Mouse (Mus musculus) left cerebral cortex, adult 2 months (tissue): ENCODE data around the gene Cdkl4. TPM values are rescaled to one million over a fixed set of nuclear protein-coding genes. Genes with fewer than 3 reads are reported as not detected.
A peak's percentile ranks its signal among the peaks of the same experiment; 100 is the strongest.

ENCODE experiments used
- DNase-seq, 2 experiments: peaks; one replicate each; pipeline ENCODE4 v3.0.0; 2021 to 2022; ENCODE audit warnings: low spot score in 2 of 2, mixed read lengths in 1 of 2; ENCODE audit errors: extremely low spot score in 1 of 2
- H3K27ac ChIP-seq: fragments of 200-600 bp; 2 replicates; pipeline ENCODE4 v1.8.1; 2022
- H3K4me3 ChIP-seq: fragments of 200-600 bp; 2 replicates; pipeline ENCODE4 v1.8.1; 2022
- CTCF ChIP-seq: fragments of 200-600 bp; IDR thresholded peaks from 2 replicates; pipeline ENCODE4 v1.8.1; 2022; ENCODE audit warnings: antibody characterized with exemption, mild to moderate bottlenecking, moderate library complexity
- intact Hi-C: fragments of 180-260 bp; cut with DNase I; formaldehyde crosslinking; loops from one replicate; pipeline ENCODE4 v1.15.1; 2025
- total RNA-seq, 2 experiments: library from RNA; stranded (reverse); gene quantifications; 2 replicates each; pipeline ENCODE4 v1.2.3; 2021

Cdkl4 gene
- total RNA-seq, 2 experiments from 2014 or later: 17.9 to 18.9 TPM

- intact Hi-C loops: no loop called here
- TF ChIP-seq CTCF: no peak
- DNase-seq: no peak
- no peak overlapping the region for H3K27ac ChIP-seq
- no peak overlapping the region for H3K4me3 ChIP-seq
These were observed 67.8 kb downstream of the Cdkl4 start for GRCm38 (mm10) chr17:80509494-80510458.

GRCm38 (mm10) chr17:80505766-80506165, 71.8 kb downstream of the Cdkl4 start:
- Histone ChIP-seq H3K4me3 (no peak overlapping the region), H3K27ac (no peak overlapping the region)
- DNase-seq: no peak
- no peak for TF ChIP-seq CTCF
- intact Hi-C loops: no loop called here

GRCm38 (mm10) chr17:80505342-80505741, 72.3 kb downstream of the Cdkl4 start:
- TF ChIP-seq CTCF: no peak
- intact Hi-C loops: no loop called here

GRCm38 (mm10) chr17:80501805-80502172, 75.8 kb downstream of the Cdkl4 start:
- Histone ChIP-seq H3K4me3 (no peak overlapping the region), H3K27ac (no peak overlapping the region)
- no peak for TF ChIP-seq CTCF
- intact Hi-C loops: no loop called here
- DNase-seq: no peak

More at GRCm38 (mm10) chr17:80505342-80505741, 72.3 kb downstream of the Cdkl4 start:
- H3K4me3 ChIP-seq: no peak overlapping the region
- no peak overlapping the region for H3K27ac ChIP-seq
- no peak for DNase-seq

- no peak for TF ChIP-seq CTCF
- no peak overlapping the region for H3K4me3 ChIP-seq
- no peak for DNase-seq
- intact Hi-C loops: no loop called here
- no peak overlapping the region for H3K27ac ChIP-seq
These were observed 76.4 kb downstream of the Cdkl4 start for GRCm38 (mm10) chr17:80501037-80501804.

GRCm38 (mm10) chr17:80500025-80500424, 77.6 kb downstream of the Cdkl4 start:
- intact Hi-C loops: no loop called here

GRCm38 (mm10) chr17:80498600-80499268, 78.9 kb downstream of the Cdkl4 start:
- Histone ChIP-seq H3K27ac (no peak overlapping the region), H3K4me3 (no peak overlapping the region)
- no peak for DNase-seq
- intact Hi-C loops: no loop called here
- no peak for TF ChIP-seq CTCF

More at GRCm38 (mm10) chr17:80500025-80500424, 77.6 kb downstream of the Cdkl4 start:
- H3K4me3 ChIP-seq: no peak overlapping the region
- TF ChIP-seq CTCF: no peak
- no peak overlapping the region for H3K27ac ChIP-seq
- DNase-seq: no peak

GRCm38 (mm10) chr17:80497183-80497601, 80.4 kb downstream of the Cdkl4 start:
- intact Hi-C loops: no loop called here
- no peak overlapping the region for H3K27ac ChIP-seq
- no peak overlapping the region for H3K4me3 ChIP-seq
- no peak for DNase-seq
- no peak for TF ChIP-seq CTCF

GRCm38 (mm10) chr17:80496607-80497170, 80.9 kb downstream of the Cdkl4 start:
- Histone ChIP-seq H3K4me3 (no peak overlapping the region), H3K27ac (no peak overlapping the region)
- intact Hi-C loops: no loop called here
- no peak for TF ChIP-seq CTCF
- DNase-seq: no peak

- intact Hi-C loops: no loop called here
- no peak overlapping the region for H3K27ac ChIP-seq
- peak in 1 of 2 experiments; percentile 11 for DNase-seq
- no peak for TF ChIP-seq CTCF
- no peak overlapping the region for H3K4me3 ChIP-seq
These were observed 81.4 kb downstream of the Cdkl4 start for GRCm38 (mm10) chr17:80496185-80496584.

- no peak for DNase-seq
- intact Hi-C loops: no loop called here
- TF ChIP-seq CTCF: no peak
These were observed 83.7 kb downstream of the Cdkl4 start for GRCm38 (mm10) chr17:80493891-80494290.

More at GRCm38 (mm10) chr17:80493891-80494290, 83.7 kb downstream of the Cdkl4 start:
- H3K27ac ChIP-seq: no peak overlapping the region
- no peak overlapping the region for H3K4me3 ChIP-seq
